Mouse (Mus musculus) cerebral cortex, adult 2 months (tissue): ENCODE data around the gene Exosc8.

Experiments
- WGBS: fragments of 180-500 bp; shearing (Covaris S2); methylation state at CpG from one replicate; pipeline ENCODE4 v1.1.7; 2018; 5-methylcytosine and 5-hydroxymethylcytosine counted together

Gene Exosc8

GRCm38 (mm10) chr3:54736101-54736927 is 1.1 kb upstream of the Exosc8 start:
- 41% methylated on average over 18 of the region's 18 CpGs for WGBS

- under 1% methylated on average over 84 of the region's 84 CpGs for WGBS
Observed at GRCm38 (mm10) chr3:54734411-54735246, 564 bp downstream of the Exosc8 start.

GRCm38 (mm10) chr3:54732371-54732770 is 2.8 kb downstream of the Exosc8 start:
- 94% methylated on average over 4 of the region's 4 CpGs for WGBS

GRCm38 (mm10) chr3:54731626-54732150 is 3.5 kb downstream of the Exosc8 start:
- 85% methylated on average over 8 of the region's 8 CpGs for WGBS

- 81% methylated on average over 6 of the region's 6 CpGs for WGBS
Observed at GRCm38 (mm10) chr3:54728100-54728499, 7.1 kb downstream of the Exosc8 start.

GRCm38 (mm10) chr3:54727588-54727987 is 7.6 kb downstream of the Exosc8 start:
- 95% methylated on average over 2 of the region's 2 CpGs for WGBS

- 77% methylated on average over 2 of the region's 2 CpGs for WGBS
Observed at GRCm38 (mm10) chr3:54725344-54725743, 9.8 kb downstream of the Exosc8 start.

- WGBS, result 73% methylated on average over 10 of the region's 10 CpGs
Observed at GRCm38 (mm10) chr3:54723741-54724500, 11.3 kb downstream of the Exosc8 start.

- WGBS, result 68% methylated on average over 3 of the region's 3 CpGs
Observed at GRCm38 (mm10) chr3:54718947-54719346, 16.2 kb downstream of the Exosc8 start.

- WGBS, result 48% methylated on average over 6 of the region's 6 CpGs
Observed at GRCm38 (mm10) chr3:54717348-54717747, 17.8 kb downstream of the Exosc8 start.

- WGBS, result 52% methylated on average over 6 of the region's 6 CpGs
Observed at GRCm38 (mm10) chr3:54715461-54715860, 19.7 kb downstream of the Exosc8 start.

GRCm38 (mm10) chr3:54714253-54714652 is 20.9 kb downstream of the Exosc8 start, which contains the start of gene Gm21958:
Gene Gm21958, minus strand, starts transcription at chr3:54714353.
- WGBS, result 89% methylated on average over 6 of the region's 6 CpGs

- WGBS, result 89% methylated on average over 9 of the region's 9 CpGs
Observed at GRCm38 (mm10) chr3:54708972-54709371, 26.2 kb downstream of the Exosc8 start.

- 97% methylated on average over 8 of the region's 8 CpGs for WGBS
Observed at GRCm38 (mm10) chr3:54704106-54704505, 31.1 kb downstream of the Exosc8 start.

- WGBS, result 81% methylated on average over 5 of the region's 5 CpGs
Observed at GRCm38 (mm10) chr3:54699759-54700301, 35.4 kb downstream of the Exosc8 start.

- under 1% methylated on average over 8 of the region's 8 CpGs for WGBS
Observed at GRCm38 (mm10) chr3:54693056-54693415, 42.2 kb downstream of the Exosc8 start.

GRCm38 (mm10) chr3:54692202-54693055 is 42.8 kb downstream of the Exosc8 start, which contains the start of gene Supt20:
Gene Supt20, plus strand, starts transcription at chr3:54692807.
- 1% methylated on average over 64 of the region's 65 CpGs for WGBS

GRCm38 (mm10) chr3:54689091-54689490 is 46.1 kb downstream of the Exosc8 start:
- 37% methylated on average over 2 of the region's 2 CpGs for WGBS

- 64% methylated on average over 2 of the region's 2 CpGs for WGBS
Observed at GRCm38 (mm10) chr3:54687245-54687644, 47.9 kb downstream of the Exosc8 start.

- 91% methylated on average over 3 of the region's 3 CpGs for WGBS
Observed at GRCm38 (mm10) chr3:54685202-54685601, 50.0 kb downstream of the Exosc8 start.
